Mouse (Mus musculus) liver, embryonic 14.5 days (tissue): ENCODE results near the gene Anxa11.

Experiments
- CTCF ChIP-seq: IDR thresholded peaks from 2 replicates; pipeline ENCODE4 v1.5.1; 2016; ENCODE audit warnings: antibody characterized with exemption, low read depth, control low read depth
- EP300 ChIP-seq: IDR thresholded peaks from 2 replicates; pipeline ENCODE4 v1.6.1; 2016; ENCODE audit warnings: antibody characterized with exemption, low read depth

DNA sequence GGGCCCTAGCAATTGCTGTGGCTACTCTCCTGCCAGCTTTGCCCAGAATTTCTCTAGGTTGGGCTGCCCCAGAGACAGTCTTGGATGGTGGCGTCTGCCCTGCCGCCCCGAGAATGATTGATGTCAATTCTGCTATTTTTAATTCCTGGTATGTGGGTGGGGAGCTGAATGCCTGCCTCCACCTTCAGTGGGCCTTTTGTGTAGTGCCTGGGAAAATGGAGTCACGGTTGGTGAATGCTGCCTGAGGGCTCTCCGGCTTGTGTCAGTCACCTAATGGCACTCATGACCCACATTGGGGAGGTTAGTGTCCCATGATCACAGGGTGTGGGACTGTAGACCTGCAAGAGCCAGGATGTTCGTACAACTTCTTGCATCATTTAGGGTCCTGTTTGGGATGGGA lies 11.3 kb downstream of the Anxa11 start:
- TF ChIP-seq EP300, result no peak
- no peak for TF ChIP-seq CTCF
